Mouse (Mus musculus): ENCODE measurements around the gene Apba2. TPM values are rescaled to one million over a fixed set of nuclear protein-coding genes. Genes with fewer than 3 reads are reported as not detected.

Gene Apba2
- total RNA-seq, 1 experiment from 2014 or later, result not detected

GRCm38 (mm10) chr7:64696521-64697281 lies 195.2 kb downstream of the Apba2 start:
- no peak for ATAC-seq (ENCODE audit: extremely low read depth, insufficient number of reproducible peaks, low FRiP score, poor library complexity, severe bottlenecking)

- no peak for ATAC-seq (ENCODE audit: extremely low read depth, insufficient number of reproducible peaks, low FRiP score, poor library complexity, severe bottlenecking)
Measured at GRCm38 (mm10) chr7:64697791-64698337, 196.4 kb downstream of the Apba2 start.

- no peak for ATAC-seq (ENCODE audit: extremely low read depth, insufficient number of reproducible peaks, low FRiP score, poor library complexity, severe bottlenecking)
Measured at GRCm38 (mm10) chr7:64704060-64704595, 202.6 kb downstream of the Apba2 start.

GRCm38 (mm10) chr7:64708176-64708575 lies 206.7 kb downstream of the Apba2 start:
- no peak for ATAC-seq (ENCODE audit: extremely low read depth, insufficient number of reproducible peaks, low FRiP score, poor library complexity, severe bottlenecking)

GRCm38 (mm10) chr7:64709520-64710262 lies 208.2 kb downstream of the Apba2 start:
- no peak for ATAC-seq (ENCODE audit: extremely low read depth, insufficient number of reproducible peaks, low FRiP score, poor library complexity, severe bottlenecking)

GRCm38 (mm10) chr7:64716286-64716685 lies 214.8 kb downstream of the Apba2 start:
- ATAC-seq (ENCODE audit: extremely low read depth, insufficient number of reproducible peaks, low FRiP score, poor library complexity, severe bottlenecking), result no peak

- no peak for ATAC-seq (ENCODE audit: extremely low read depth, insufficient number of reproducible peaks, low FRiP score, poor library complexity, severe bottlenecking)
Measured at GRCm38 (mm10) chr7:64723313-64723712, 221.8 kb downstream of the Apba2 start.

GRCm38 (mm10) chr7:64724409-64724808 lies 222.9 kb downstream of the Apba2 start:
- no peak for ATAC-seq (ENCODE audit: extremely low read depth, insufficient number of reproducible peaks, low FRiP score, poor library complexity, severe bottlenecking)

GRCm38 (mm10) chr7:64725967-64726695 lies 224.6 kb downstream of the Apba2 start:
- no peak for ATAC-seq (ENCODE audit: extremely low read depth, insufficient number of reproducible peaks, low FRiP score, poor library complexity, severe bottlenecking)

GRCm38 (mm10) chr7:64728181-64728591 lies 226.7 kb downstream of the Apba2 start:
- ATAC-seq (ENCODE audit: extremely low read depth, insufficient number of reproducible peaks, low FRiP score, poor library complexity, severe bottlenecking), result no peak

- ATAC-seq (ENCODE audit: extremely low read depth, insufficient number of reproducible peaks, low FRiP score, poor library complexity, severe bottlenecking), result no peak
Measured at GRCm38 (mm10) chr7:64728816-64729215, 227.3 kb downstream of the Apba2 start.

GRCm38 (mm10) chr7:64729785-64730184 lies 228.3 kb downstream of the Apba2 start:
- no peak for ATAC-seq (ENCODE audit: extremely low read depth, insufficient number of reproducible peaks, low FRiP score, poor library complexity, severe bottlenecking)

- ATAC-seq (ENCODE audit: extremely low read depth, insufficient number of reproducible peaks, low FRiP score, poor library complexity, severe bottlenecking), result no peak
Measured at GRCm38 (mm10) chr7:64739131-64739530, 237.6 kb downstream of the Apba2 start.

GRCm38 (mm10) chr7:64741333-64742307 lies 240.1 kb downstream of the Apba2 start:
- ATAC-seq (ENCODE audit: extremely low read depth, insufficient number of reproducible peaks, low FRiP score, poor library complexity, severe bottlenecking), result no peak

- no peak for ATAC-seq (ENCODE audit: extremely low read depth, insufficient number of reproducible peaks, low FRiP score, poor library complexity, severe bottlenecking)
Measured at GRCm38 (mm10) chr7:64743610-64744009, 242.1 kb downstream of the Apba2 start.

GRCm38 (mm10) chr7:64751465-64751864 lies 250.0 kb downstream of the Apba2 start:
- ATAC-seq (ENCODE audit: extremely low read depth, insufficient number of reproducible peaks, low FRiP score, poor library complexity, severe bottlenecking), result no peak

- ATAC-seq (ENCODE audit: extremely low read depth, insufficient number of reproducible peaks, low FRiP score, poor library complexity, severe bottlenecking), result no peak
Measured at GRCm38 (mm10) chr7:64752133-64752532, 250.6 kb downstream of the Apba2 start.

GRCm38 (mm10) chr7:64753678-64754077 lies 252.2 kb downstream of the Apba2 start:
- no peak for ATAC-seq (ENCODE audit: extremely low read depth, insufficient number of reproducible peaks, low FRiP score, poor library complexity, severe bottlenecking)

All from neutrophil, adult 5-6 weeks (primary cell).